Mouse (Mus musculus) olfactory bulb, adult 2 months (tissue): Measurements from ENCODE around the gene Cidec. TPM values are rescaled to one million over a fixed set of nuclear protein-coding genes. Genes with fewer than 3 reads are reported as not detected.

Source experiments
- H3K27ac ChIP-seq: fragments of 200-500 bp; 2 replicates; pipeline ENCODE4 v1.5.1; 2012; ENCODE audit warnings: low read depth, low read length; ENCODE audit not compliant: insufficient read depth
- H3K4me1 ChIP-seq: fragments of 200-500 bp; 2 replicates; pipeline ENCODE4 v1.6.1; 2012; ENCODE audit warnings: low read length; ENCODE audit not compliant: control insufficient read depth, insufficient read depth
- H3K4me3 ChIP-seq: fragments of 200-500 bp; 2 replicates; pipeline ENCODE4 v1.5.1; 2012; ENCODE audit warnings: mild to moderate bottlenecking, low read depth, low read length, moderate library complexity; ENCODE audit not compliant: insufficient read depth
- CTCF ChIP-seq: fragments of 200-500 bp; IDR thresholded peaks from 2 replicates; pipeline ENCODE4 v1.5.1; 2012; ENCODE audit warnings: low read depth, mild to moderate bottlenecking, low read length, moderate library complexity; ENCODE audit not compliant: insufficient read depth
- POLR2A ChIP-seq: fragments of 200-500 bp; IDR thresholded peaks from 2 replicates; pipeline ENCODE4 v1.6.1; 2012; ENCODE audit warnings: mild to moderate bottlenecking, low read depth, low read length, moderate library complexity; ENCODE audit not compliant: insufficient read depth
- WGBS: fragments of 180-500 bp; shearing (Covaris S2); methylation state at CpG from one replicate; pipeline ENCODE4 v1.1.7; 2018; 5-methylcytosine and 5-hydroxymethylcytosine counted together
- polyA plus RNA-seq: library from polyadenylated mRNA; stranded (reverse); fragments of >200 nt; gene quantifications from 2 replicates; pipeline ENCODE4 v1.2.4, GENCODE M21; 2012; ENCODE audit warnings: low replicate concordance; ENCODE audit not compliant: missing spikeins, insufficient read depth, insufficient read length

Cidec gene
- polyA plus RNA-seq, 1 experiment = not detected

DNA sequence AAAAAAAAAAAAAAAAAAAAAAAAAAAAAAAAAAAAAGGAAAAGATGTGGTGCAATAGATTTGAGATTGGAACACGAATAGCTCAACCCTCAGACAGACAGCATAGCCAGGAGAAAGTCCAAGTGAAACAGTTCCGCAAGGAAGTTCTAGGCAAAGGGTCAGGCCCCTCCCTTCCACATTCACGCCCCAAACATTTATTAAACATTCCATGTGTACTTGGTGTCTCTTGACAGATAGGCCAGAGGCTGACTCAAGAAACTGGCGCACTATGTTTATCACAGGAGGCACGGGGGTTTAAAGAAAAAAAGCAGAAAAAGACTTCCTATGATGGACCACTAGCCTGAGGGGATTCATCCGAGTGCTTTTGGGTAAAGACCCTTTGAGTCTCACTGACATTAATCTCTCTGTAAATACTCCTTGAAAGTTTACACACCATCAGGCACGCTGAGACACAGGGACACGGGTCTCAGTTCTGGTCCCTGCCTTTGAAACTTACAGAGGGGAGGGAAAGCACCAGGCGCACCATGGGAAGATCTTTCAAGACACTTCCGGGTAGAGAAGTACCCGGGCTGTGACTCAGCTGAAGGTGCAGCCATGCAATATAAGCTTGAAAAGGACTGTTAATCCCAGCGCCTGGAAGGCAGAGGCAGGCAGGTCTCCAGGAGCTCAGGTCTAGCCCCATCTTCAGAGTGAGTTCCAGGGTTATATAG is 3.3 kb upstream of the Cidec start:
- WGBS = 70% methylated on average over 12 of the region's 12 CpGs
- H3K27ac ChIP-seq = no peak overlapping the region
- H3K4me3 ChIP-seq = no peak overlapping the region
- H3K4me1 ChIP-seq = peaks cover 4% of the 10 kb centered on the region; the same call in 1 of the 2 replicates
- no peak for TF ChIP-seq POLR2A
- no peak for TF ChIP-seq CTCF

DNA sequence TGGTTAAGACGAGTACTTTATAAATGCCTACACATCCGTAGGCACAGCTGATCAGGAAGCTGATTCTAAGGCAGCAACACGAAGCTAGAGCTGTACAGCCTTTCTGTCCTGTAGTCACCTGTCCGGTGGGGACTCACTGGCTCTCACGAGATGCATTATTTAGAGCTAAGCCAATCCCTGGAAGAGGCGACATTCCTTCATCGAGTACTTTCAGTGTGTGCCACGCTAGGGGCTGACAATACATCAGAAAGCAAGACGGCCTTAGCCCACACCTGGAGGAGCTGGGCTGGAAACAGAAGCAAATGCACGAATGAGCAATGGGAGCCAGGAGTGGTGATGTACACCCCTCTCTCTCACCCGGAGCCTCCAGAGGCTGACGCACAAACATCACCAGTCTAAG is 1.6 kb upstream of the Cidec start:
- TF ChIP-seq CTCF = no peak
- H3K4me1 ChIP-seq = 0 out of 2 replicates have a peak, but pooled peaks cover under 1% of the 10 kb centered on the region
- no peak overlapping the region for H3K4me3 ChIP-seq
- 82% methylated on average over 12 of the region's 12 CpGs for WGBS
- H3K27ac ChIP-seq = no peak overlapping the region

DNA sequence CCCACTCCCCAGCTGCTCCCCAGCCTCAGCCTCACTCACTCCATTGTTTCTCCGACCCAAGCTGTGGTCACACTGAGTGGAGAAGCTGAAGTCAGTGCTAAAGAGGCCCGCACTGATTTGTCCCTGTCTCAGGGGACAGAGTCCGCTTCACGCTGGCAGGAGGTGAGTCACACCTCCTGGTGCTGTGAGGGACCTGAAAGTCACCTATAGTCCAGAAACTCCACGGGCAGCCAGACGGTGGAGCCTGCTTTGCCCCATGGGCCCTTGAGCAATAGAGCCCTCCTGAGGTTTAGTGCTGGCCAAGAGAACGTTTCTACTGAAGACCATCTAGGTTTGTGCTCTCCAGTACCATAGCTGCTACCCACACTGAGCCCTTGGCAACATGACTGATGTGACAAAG is 869 bp downstream of the Cidec start:
- 77% methylated on average over 7 of the region's 7 CpGs for WGBS
- Histone ChIP-seq H3K27ac (no peak overlapping the region), H3K4me1 (0 out of 2 replicates have a peak, but pooled peaks cover 2% of the 10 kb centered on the region), H3K4me3 (no peak overlapping the region)
- TF ChIP-seq POLR2A = no peak
- no peak for TF ChIP-seq CTCF

GRCm38 (mm10) chr6:113433661-113434060 is 1.9 kb downstream of the Cidec start:
- WGBS = 81% methylated on average over 3 of the region's 3 CpGs
- TF ChIP-seq CTCF (no peak), POLR2A (no peak)
- Histone ChIP-seq H3K4me3 (no peak overlapping the region), H3K27ac (no peak overlapping the region), H3K4me1 (0 out of 2 replicates have a peak, but pooled peaks cover 2% of the 10 kb centered on the region)

GRCm38 (mm10) chr6:113431801-113432200 is 3.8 kb downstream of the Cidec start:
- H3K27ac ChIP-seq = no peak overlapping the region
- H3K4me3 ChIP-seq = no peak overlapping the region
- 40% methylated on average over 3 of the region's 3 CpGs for WGBS
- H3K4me1 ChIP-seq = 0 out of 2 replicates have a peak, but pooled peaks cover 2% of the 10 kb centered on the region
- no peak for TF ChIP-seq POLR2A
- no peak for TF ChIP-seq CTCF

DNA sequence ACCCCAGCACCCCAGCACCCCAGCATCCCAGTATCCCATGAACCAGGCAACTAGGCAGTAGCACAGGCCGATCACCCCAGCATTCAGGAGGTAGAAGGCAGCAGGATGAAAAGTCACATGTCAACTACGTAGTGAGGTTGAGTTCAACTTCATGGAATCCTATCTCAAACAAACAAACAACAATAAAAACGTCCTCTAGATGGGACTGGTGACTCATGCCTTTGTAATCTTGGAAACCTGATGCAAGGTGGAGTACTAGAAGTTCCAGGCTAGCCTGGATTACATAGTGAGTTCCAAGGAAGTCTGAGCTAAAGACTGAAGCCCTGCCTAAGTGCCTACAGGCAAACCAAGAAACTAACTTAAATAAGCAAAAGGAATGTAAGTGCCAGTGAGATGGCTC is 4.7 kb downstream of the Cidec start:
- WGBS = 62% methylated on average over 3 of the region's 3 CpGs
- H3K27ac ChIP-seq = no peak overlapping the region
- no peak for TF ChIP-seq POLR2A
- 0 out of 2 replicates have a peak, but pooled peaks cover 2% of the 10 kb centered on the region for H3K4me1 ChIP-seq
- no peak overlapping the region for H3K4me3 ChIP-seq

DNA sequence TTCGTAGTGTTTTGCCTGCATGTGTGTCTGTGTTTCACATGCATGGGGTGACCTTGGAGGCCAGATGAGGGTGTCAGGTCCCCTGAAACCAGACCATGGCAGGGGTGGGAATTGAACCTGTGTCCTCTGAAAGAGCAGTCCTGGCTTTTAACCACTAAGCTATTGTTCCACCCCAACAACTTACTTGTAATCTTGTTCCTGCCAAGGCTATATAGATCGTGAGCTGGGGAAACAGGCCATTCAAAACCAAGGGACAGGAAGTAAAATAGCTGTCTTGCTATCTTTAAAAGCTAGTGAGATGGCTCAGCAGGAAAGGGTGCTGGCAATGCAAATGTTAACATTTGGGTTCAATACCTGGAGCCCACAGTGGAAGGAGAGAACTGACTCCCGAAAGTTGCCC is 5.6 kb downstream of the Cidec start:
- no peak for TF ChIP-seq POLR2A
- no peak for TF ChIP-seq CTCF
- Histone ChIP-seq H3K4me3 (no peak overlapping the region), H3K4me1 (0 out of 2 replicates have a peak, but pooled peaks cover 2% of the 10 kb centered on the region), H3K27ac (no peak overlapping the region)
- 78% methylated on average over 3 of the region's 3 CpGs for WGBS

GRCm38 (mm10) chr6:113428006-113428405 is 7.6 kb downstream of the Cidec start:
- WGBS = 92% methylated on average over 16 of the region's 16 CpGs
- Histone ChIP-seq H3K4me1 (0 out of 2 replicates have a peak, but pooled peaks cover 2% of the 10 kb centered on the region), H3K4me3 (no peak overlapping the region), H3K27ac (no peak overlapping the region)
- TF ChIP-seq POLR2A (no peak), CTCF (no peak)

GRCm38 (mm10) chr6:113427397-113427796 is 8.2 kb downstream of the Cidec start:
- WGBS = 66% methylated on average over 3 of the region's 3 CpGs
- Histone ChIP-seq H3K27ac (no peak overlapping the region), H3K4me3 (no peak overlapping the region), H3K4me1 (0 out of 2 replicates have a peak, but pooled peaks cover 2% of the 10 kb centered on the region)
- TF ChIP-seq POLR2A = no peak
- TF ChIP-seq CTCF = no peak
